Mouse (Mus musculus): ENCODE data around the gene Slc29a3. TPM values are rescaled to one million over a fixed set of nuclear protein-coding genes. Genes with fewer than 3 reads are reported as not detected.

The Slc29a3 gene
- polyA plus RNA-seq, 2 experiments, result 1.7 to 2.1 TPM

GRCm38 (mm10) chr10:60739619-60740363, 12.8 kb downstream of the Slc29a3 start:
- Histone ChIP-seq H3K4me3 (ENCODE audit: insufficient read depth in 1 of 2, low read depth in 2 of 2, low read length in 2 of 2) (no peak overlapping the region), H3K36me3 (replicated peaks; ENCODE audit: control insufficient read depth, insufficient read depth, low read depth) (no peaks in the 10 kb centered on the region), H3K27me3 (ENCODE audit: control insufficient read depth, insufficient read depth, low read length) (no peaks in the 10 kb centered on the region), H3K4me1 (replicated peaks; ENCODE audit: control insufficient read depth in 2 of 2, insufficient read depth in 2 of 2, low read length in 1 of 2) (peaks cover 0 to 2% of the 10 kb centered on the region in 2 experiments; a peak in 2 of 4 replicates), H3K9ac (replicated peaks) (no peak overlapping the region), H3K9me3 (ENCODE audit: control insufficient read depth, low read length) (no peaks in the 10 kb centered on the region), H3K27ac (no peak overlapping the region), H3K4me2 (ENCODE audit: low read depth) (no peak overlapping the region)
- no peak for DNase-seq (ENCODE audit: low read depth in 3 of 3, low spot score in 3 of 3)
- ATAC-seq (ENCODE audit: insufficient read depth), result no peak
- WGBS (ENCODE audit: insufficient replicate concordance), result 36% methylated on average over 4 of the region's 4 CpGs
- TF ChIP-seq EP300 (IDR thresholded peaks at IDR 0.05; ENCODE audit: low read depth) (no peak), CTCF (IDR thresholded peaks at IDR 0.05; ENCODE audit: low read depth) (no peak)

- 31% methylated on average over 8 of the region's 9 CpGs for WGBS (ENCODE audit: insufficient replicate concordance)
- Histone ChIP-seq H3K4me2 (ENCODE audit: low read depth) (no peak overlapping the region), H3K36me3 (replicated peaks; ENCODE audit: control insufficient read depth, insufficient read depth, low read depth) (no peaks in the 10 kb centered on the region), H3K9ac (replicated peaks) (no peak overlapping the region), H3K27me3 (ENCODE audit: control insufficient read depth, insufficient read depth, low read length) (no peaks in the 10 kb centered on the region), H3K4me3 (ENCODE audit: insufficient read depth in 1 of 2, low read depth in 2 of 2, low read length in 2 of 2) (no peak overlapping the region), H3K4me1 (replicated peaks; ENCODE audit: control insufficient read depth in 2 of 2, insufficient read depth in 2 of 2, low read length in 1 of 2) (peaks cover 0 to 8% of the 10 kb centered on the region in 2 experiments; a peak in 2 of 4 replicates), H3K27ac (no peak overlapping the region), H3K9me3 (ENCODE audit: control insufficient read depth, low read length) (no peaks in the 10 kb centered on the region)
- ATAC-seq (ENCODE audit: insufficient read depth) (no peak), DNase-seq (ENCODE audit: low read depth in 3 of 3, low spot score in 3 of 3) (no peak)
- no peak for TF ChIP-seq EP300 (IDR thresholded peaks at IDR 0.05; ENCODE audit: low read depth)
- TF ChIP-seq CTCF (IDR thresholded peaks at IDR 0.05; ENCODE audit: low read depth), result no peak
Observed at GRCm38 (mm10) chr10:60737886-60738640, 14.5 kb downstream of the Slc29a3 start.

GRCm38 (mm10) chr10:60737169-60737728, 15.3 kb downstream of the Slc29a3 start:
- H3K9me3 ChIP-seq (ENCODE audit: control insufficient read depth, low read length), result no peaks in the 10 kb centered on the region
- 70% methylated on average over 11 of the region's 11 CpGs for WGBS (ENCODE audit: insufficient replicate concordance)
- no peaks in the 10 kb centered on the region for H3K36me3 ChIP-seq (replicated peaks; ENCODE audit: control insufficient read depth, insufficient read depth, low read depth)
- no peaks in the 10 kb centered on the region for H3K27me3 ChIP-seq (ENCODE audit: control insufficient read depth, insufficient read depth, low read length)
- TF ChIP-seq CTCF (IDR thresholded peaks at IDR 0.05; ENCODE audit: low read depth) (no peak), EP300 (IDR thresholded peaks at IDR 0.05; ENCODE audit: low read depth) (no peak)
- no peak overlapping the region for H3K9ac ChIP-seq (replicated peaks)
- H3K4me3 ChIP-seq (ENCODE audit: insufficient read depth in 1 of 2, low read depth in 2 of 2, low read length in 2 of 2), result no peak overlapping the region
- peaks cover 0 to 8% of the 10 kb centered on the region in 2 experiments; a peak in 2 of 4 replicates for H3K4me1 ChIP-seq (replicated peaks; ENCODE audit: control insufficient read depth in 2 of 2, insufficient read depth in 2 of 2, low read length in 1 of 2)
- no peak for ATAC-seq (ENCODE audit: insufficient read depth)
- no peak overlapping the region for H3K4me2 ChIP-seq (ENCODE audit: low read depth)
- DNase-seq (ENCODE audit: low read depth in 3 of 3, low spot score in 3 of 3), result no peak
- H3K27ac ChIP-seq, result no peak overlapping the region

GRCm38 (mm10) chr10:60735737-60736136, 16.9 kb downstream of the Slc29a3 start:
- Histone ChIP-seq H3K27me3 (ENCODE audit: control insufficient read depth, insufficient read depth, low read length) (no peaks in the 10 kb centered on the region), H3K27ac (no peak overlapping the region), H3K4me1 (replicated peaks; ENCODE audit: control insufficient read depth in 2 of 2, insufficient read depth in 2 of 2, low read length in 1 of 2) (peaks cover 0 to 8% of the 10 kb centered on the region in 2 experiments; a peak in 2 of 4 replicates), H3K36me3 (replicated peaks; ENCODE audit: control insufficient read depth, insufficient read depth, low read depth) (no peaks in the 10 kb centered on the region), H3K9me3 (ENCODE audit: control insufficient read depth, low read length) (no peaks in the 10 kb centered on the region), H3K4me2 (ENCODE audit: low read depth) (no peak overlapping the region), H3K4me3 (ENCODE audit: insufficient read depth in 1 of 2, low read depth in 2 of 2, low read length in 2 of 2) (no peak overlapping the region), H3K9ac (replicated peaks) (no peak overlapping the region)
- TF ChIP-seq EP300 (IDR thresholded peaks at IDR 0.05; ENCODE audit: low read depth) (no peak), CTCF (IDR thresholded peaks at IDR 0.05; ENCODE audit: low read depth) (no peak)
- WGBS (ENCODE audit: insufficient replicate concordance), result 53% methylated on average over 1 of the region's 1 CpGs
- ATAC-seq (ENCODE audit: insufficient read depth) (no peak), DNase-seq (ENCODE audit: low read depth in 3 of 3, low spot score in 3 of 3) (no peak)

- TF ChIP-seq CTCF (IDR thresholded peaks at IDR 0.05; ENCODE audit: low read depth), result no peak
- no peak for TF ChIP-seq EP300 (IDR thresholded peaks at IDR 0.05; ENCODE audit: low read depth)
- Histone ChIP-seq H3K36me3 (replicated peaks; ENCODE audit: control insufficient read depth, insufficient read depth, low read depth) (no peaks in the 10 kb centered on the region), H3K9ac (replicated peaks) (no peak overlapping the region), H3K27ac (no peak overlapping the region), H3K4me3 (ENCODE audit: insufficient read depth in 1 of 2, low read depth in 2 of 2, low read length in 2 of 2) (no peak overlapping the region), H3K4me1 (replicated peaks; ENCODE audit: control insufficient read depth in 2 of 2, insufficient read depth in 2 of 2, low read length in 1 of 2) (peaks cover 0 to 11% of the 10 kb centered on the region in 2 experiments; a peak in 2 of 4 replicates), H3K4me2 (ENCODE audit: low read depth) (no peak overlapping the region), H3K27me3 (ENCODE audit: control insufficient read depth, insufficient read depth, low read length) (no peaks in the 10 kb centered on the region), H3K9me3 (ENCODE audit: control insufficient read depth, low read length) (no peaks in the 10 kb centered on the region)
- DNase-seq (ENCODE audit: low read depth in 3 of 3, low spot score in 3 of 3) (no peak), ATAC-seq (ENCODE audit: insufficient read depth) (no peak)
- WGBS (ENCODE audit: insufficient replicate concordance), result 62% methylated on average over 8 of the region's 8 CpGs
Observed at GRCm38 (mm10) chr10:60733471-60733870, 19.1 kb downstream of the Slc29a3 start.
